Mouse (Mus musculus) testis, adult 2 months (tissue): ENCODE data around the gene Slc26a9. TPM values are rescaled to one million over a fixed set of nuclear protein-coding genes. Genes with fewer than 3 reads are reported as not detected.

ENCODE experiments used
- H3K27ac ChIP-seq: fragments of 200-500 bp; 2 replicates; pipeline ENCODE4 v1.5.1; 2012; ENCODE audit warnings: low read depth, low read length; ENCODE audit not compliant: control insufficient read depth, insufficient read depth
- H3K27me3 ChIP-seq: fragments of 200-500 bp; 2 replicates; pipeline ENCODE4 v1.6.1; 2012; ENCODE audit warnings: mild to moderate bottlenecking, low read length, moderate library complexity; ENCODE audit not compliant: control insufficient read depth, insufficient read depth
- H3K36me3 ChIP-seq: fragments of 200-500 bp; 2 replicates; pipeline ENCODE4 v1.6.1; 2012; ENCODE audit warnings: mild to moderate bottlenecking, low read length; ENCODE audit not compliant: control insufficient read depth, insufficient read depth
- H3K4me1 ChIP-seq: fragments of 200-500 bp; 2 replicates; pipeline ENCODE4 v1.6.1; 2012; ENCODE audit warnings: low read length; ENCODE audit not compliant: control insufficient read depth, insufficient read depth
- H3K4me3 ChIP-seq: fragments of 200-500 bp; 2 replicates; pipeline ENCODE4 v1.5.1; 2012; ENCODE audit warnings: low read depth, mild to moderate bottlenecking, low read length, moderate library complexity, mixed read lengths; ENCODE audit not compliant: control insufficient read depth
- CTCF ChIP-seq: fragments of 200-500 bp; IDR thresholded peaks from 2 replicates; pipeline ENCODE4 v1.5.1; 2012; ENCODE audit warnings: low read depth, mild to moderate bottlenecking, inconsistent platforms, low read length, moderate library complexity; ENCODE audit not compliant: control insufficient read depth, insufficient read depth, insufficient replicate concordance
- POLR2A ChIP-seq: fragments of 200-500 bp; IDR thresholded peaks from 2 replicates; pipeline ENCODE4 v1.6.1; 2012; ENCODE audit warnings: low read depth, mild to moderate bottlenecking, inconsistent platforms, low read length, moderate library complexity; ENCODE audit not compliant: control insufficient read depth
- polyA plus RNA-seq: library from polyadenylated mRNA; depleted of rRNA; stranded (reverse); fragments of >200 nt; gene quantifications from 2 replicates; pipeline ENCODE4 v1.2.3, GENCODE M21; 2012

Gene Slc26a9
- polyA plus RNA-seq, 1 experiment, result 0.32 TPM

DNA sequence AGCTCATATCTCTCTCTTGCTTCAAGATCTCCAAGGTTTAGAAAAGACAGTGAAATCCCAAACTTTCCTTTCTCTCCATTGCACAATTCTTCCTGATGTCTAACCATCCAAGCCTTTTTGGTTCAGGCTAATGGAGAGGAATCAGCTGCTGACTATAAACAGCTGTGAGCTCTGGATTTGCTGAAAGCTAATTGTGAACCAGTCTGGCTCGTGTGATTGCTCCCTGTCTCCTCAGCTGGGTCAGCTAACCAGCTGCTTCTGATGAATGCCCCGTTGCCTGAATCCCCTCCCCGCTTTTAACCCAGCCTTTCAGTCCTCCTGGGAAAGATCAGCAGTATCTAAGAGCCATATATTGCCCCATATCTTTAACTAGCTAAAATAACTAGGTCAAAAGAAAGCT lies 50.8 kb downstream of the Slc26a9 start:
- H3K27ac ChIP-seq, result no peak overlapping the region
- no peak overlapping the region for H3K4me3 ChIP-seq
- H3K27me3 ChIP-seq, result no peaks in the 10 kb centered on the region
- H3K36me3 ChIP-seq, result no peaks in the 10 kb centered on the region
- H3K4me1 ChIP-seq, result peaks cover 5% of the 10 kb centered on the region
- TF ChIP-seq CTCF (no peak), POLR2A (no peak)

DNA sequence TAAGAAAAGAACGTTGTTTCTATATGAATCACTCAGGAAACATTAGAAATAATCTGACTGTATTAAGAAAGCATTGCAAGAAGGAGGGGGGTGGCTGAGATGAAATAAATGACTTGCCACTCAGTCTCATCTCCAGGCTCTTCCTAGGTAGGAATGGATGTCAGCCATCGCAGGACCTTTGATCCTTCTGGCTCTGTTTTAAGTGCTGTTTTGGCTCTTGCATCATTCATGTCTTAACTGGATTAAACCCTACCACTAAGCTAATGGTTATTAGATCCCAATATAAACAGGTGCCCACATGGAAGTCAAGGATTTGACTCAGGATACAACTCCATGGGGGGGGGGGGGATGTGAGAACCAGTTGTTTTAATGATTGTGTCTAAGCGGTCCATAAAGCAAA lies 51.3 kb downstream of the Slc26a9 start:
- Histone ChIP-seq H3K4me1 (peaks cover 5% of the 10 kb centered on the region), H3K27ac (no peak overlapping the region), H3K4me3 (no peak overlapping the region), H3K27me3 (no peaks in the 10 kb centered on the region), H3K36me3 (no peaks in the 10 kb centered on the region)
- TF ChIP-seq POLR2A (no peak), CTCF (no peak)

DNA sequence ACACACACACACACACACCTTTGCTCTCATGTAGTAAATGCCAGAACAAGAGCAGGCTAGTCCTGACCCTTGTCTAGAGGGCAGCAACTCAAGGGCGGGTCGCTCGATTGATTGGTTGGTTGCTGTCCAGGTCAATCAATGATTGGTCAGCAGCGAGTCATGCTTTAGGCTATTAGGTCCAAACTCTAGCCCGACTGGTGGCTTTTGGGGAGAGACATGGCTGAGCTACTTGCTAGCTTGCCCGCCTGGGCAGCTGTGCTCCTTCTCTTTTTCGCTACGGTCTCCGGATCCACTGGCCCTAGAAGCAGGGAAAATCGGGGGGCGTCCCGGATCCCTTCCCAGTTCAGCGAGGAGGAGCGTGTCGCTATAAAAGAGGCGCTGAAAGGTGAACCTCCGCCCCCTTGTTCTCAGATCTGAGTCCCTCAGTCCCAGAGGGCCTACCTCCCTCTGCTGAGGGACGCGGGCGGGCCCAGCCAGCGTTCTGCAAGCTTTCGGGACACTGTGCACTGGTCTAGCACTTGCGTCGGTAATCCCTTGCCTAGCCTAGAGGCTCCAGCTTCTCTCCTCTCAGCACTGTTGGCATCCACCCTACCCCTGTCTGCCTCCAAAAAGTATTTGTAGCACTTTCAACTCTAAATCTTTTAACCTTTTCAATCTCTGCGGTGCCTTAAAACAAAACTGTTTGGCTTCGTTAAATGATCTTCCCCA lies 53.5 kb downstream of the Slc26a9 start, which contains the start of gene Pm20d1:
Pm20d1 (plus strand) TSS at position 180 of the 708 bp plus-strand sequence.
- H3K27ac ChIP-seq, result no peak within 1 kb of the TSS

DNA sequence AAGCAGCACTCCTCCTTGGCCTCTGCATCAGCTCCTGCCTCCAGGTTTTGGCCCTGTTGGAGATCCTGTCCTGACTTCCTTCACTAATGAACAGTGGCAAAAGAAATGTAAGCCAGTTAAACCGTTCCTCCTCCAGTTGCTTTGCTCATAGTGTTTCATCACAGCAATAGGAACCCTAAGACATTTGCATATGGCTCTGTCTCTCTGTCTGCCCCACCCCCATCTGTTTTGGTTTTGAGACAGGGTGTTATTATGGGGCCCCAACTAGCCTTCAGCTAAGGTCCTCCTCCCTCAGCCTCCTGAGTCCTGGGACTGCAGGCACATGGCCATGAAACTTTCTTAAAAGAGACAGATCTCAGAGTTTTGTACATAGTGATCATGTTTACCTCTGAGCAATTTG lies 56.2 kb downstream of the Slc26a9 start:
- H3K27ac ChIP-seq, result no peak overlapping the region
- H3K4me3 ChIP-seq, result no peak overlapping the region
- no peaks in the 10 kb centered on the region for H3K36me3 ChIP-seq
- H3K27me3 ChIP-seq, result no peaks in the 10 kb centered on the region
- no peak for TF ChIP-seq CTCF
- no peak for TF ChIP-seq POLR2A
- peaks cover 5% of the 10 kb centered on the region for H3K4me1 ChIP-seq

More for the DNA sequence above, 53.5 kb downstream of the Slc26a9 start, which contains the start of gene Pm20d1:
- TF ChIP-seq CTCF (no peak), POLR2A (no peak)
- Histone ChIP-seq H3K4me3 (peak within 1 kb of the TSS; percentile 25), H3K36me3 (no peaks in the 10 kb centered on the region), H3K27me3 (no peaks in the 10 kb centered on the region), H3K4me1 (peaks cover 5% of the 10 kb centered on the region)

DNA sequence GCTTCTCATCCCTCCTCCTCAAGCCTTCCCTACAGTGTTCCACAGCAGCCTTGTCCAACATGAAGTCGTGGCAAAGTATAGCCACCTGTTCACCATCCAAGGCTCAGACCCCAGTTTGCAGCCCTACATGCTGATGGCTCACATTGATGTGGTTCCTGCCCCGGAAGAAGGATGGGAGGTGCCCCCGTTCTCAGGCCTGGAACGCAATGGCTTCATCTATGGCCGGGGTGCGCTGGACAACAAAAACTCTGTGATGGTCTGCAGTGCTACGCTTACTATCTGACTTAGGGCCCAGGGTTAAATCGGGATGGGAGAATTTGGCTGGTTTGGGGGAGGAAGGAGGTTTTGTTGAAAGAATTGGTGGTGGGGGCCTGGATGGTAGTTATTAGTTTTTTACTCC lies 57.2 kb downstream of the Slc26a9 start:
- H3K4me3 ChIP-seq, result no peak overlapping the region
- H3K27me3 ChIP-seq, result no peaks in the 10 kb centered on the region

DNA sequence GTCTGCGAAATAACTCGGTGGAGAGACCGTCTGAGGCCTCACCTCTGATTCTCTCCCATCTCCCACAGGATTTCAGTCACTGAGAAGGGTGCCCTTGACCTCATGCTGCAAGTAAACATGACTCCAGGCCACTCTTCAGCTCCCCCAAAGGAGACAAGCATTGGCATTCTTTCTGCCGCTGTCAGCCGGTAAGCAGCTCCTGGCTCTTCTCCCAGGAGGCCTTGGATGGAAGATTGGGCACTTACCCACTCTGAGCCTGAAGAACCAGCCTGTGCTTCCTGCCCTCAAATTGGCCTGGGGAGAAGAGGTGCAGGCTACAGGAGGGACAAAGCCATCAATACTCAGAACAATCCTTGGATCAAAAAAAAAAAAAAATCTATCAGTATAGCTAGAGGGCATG lies 58.8 kb downstream of the Slc26a9 start:
- H3K36me3 ChIP-seq, result no peaks in the 10 kb centered on the region
- H3K27ac ChIP-seq, result no peak overlapping the region
- H3K27me3 ChIP-seq, result no peaks in the 10 kb centered on the region
- no peak overlapping the region for H3K4me3 ChIP-seq
- TF ChIP-seq POLR2A (no peak), CTCF (no peak)
- H3K4me1 ChIP-seq, result no peaks in the 10 kb centered on the region; the same call in 1 of the 2 replicates

More for the DNA sequence above, 57.2 kb downstream of the Slc26a9 start:
- Histone ChIP-seq H3K27ac (no peak overlapping the region), H3K36me3 (no peaks in the 10 kb centered on the region), H3K4me1 (peaks cover 5% of the 10 kb centered on the region)
- TF ChIP-seq CTCF (no peak), POLR2A (no peak)

DNA sequence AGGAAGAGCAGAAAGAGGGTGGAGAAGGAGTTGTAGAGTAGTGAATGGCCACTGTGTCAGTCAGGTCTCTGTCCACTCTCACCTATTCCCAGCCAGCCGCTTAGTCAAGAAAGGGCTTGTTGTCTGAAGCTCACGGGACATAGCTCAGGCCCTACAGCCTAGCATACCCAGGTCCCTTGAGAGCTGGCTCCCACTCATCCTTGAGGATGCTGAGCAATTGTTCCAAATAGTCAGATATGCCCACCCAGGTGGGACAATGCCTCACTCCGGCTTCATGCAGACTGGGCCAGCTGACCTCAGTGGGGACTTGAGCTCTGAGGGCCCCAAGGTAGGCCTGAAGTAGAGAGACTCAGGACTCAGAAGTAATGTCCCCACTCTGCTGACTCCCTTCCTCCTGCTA lies 60.3 kb downstream of the Slc26a9 start:
- Histone ChIP-seq H3K4me1 (no peaks in the 10 kb centered on the region), H3K36me3 (no peaks in the 10 kb centered on the region), H3K27ac (no peak overlapping the region), H3K4me3 (no peak overlapping the region), H3K27me3 (no peaks in the 10 kb centered on the region)
- TF ChIP-seq POLR2A (no peak), CTCF (no peak)
